Mouse (Mus musculus) natural killer cell, adult 2 months (primary cell): Measurements from ENCODE around the gene Gm9789.
"Not testable (repeated sequence)": the region's sequence is repeated elsewhere in the genome, so short reads cannot be mapped to it uniquely, and the experiment has no call there.

Experiments used
- DNase-seq, 2 experiments: peaks; one replicate each; pipeline ENCODE4 v3.0.0; 2022; ENCODE audit warnings: low spot score in 2 of 2

Gm9789 gene

GRCm38 (mm10) chr16:89157652-89158051, at the start of gene Gm9789:
TSS of gene Gm9789 (plus strand) at chr16:89157952.
- no peak for DNase-seq

- no peak for DNase-seq
Measured at GRCm38 (mm10) chr16:89140551-89140950, 17.2 kb upstream of the Gm9789 start, which contains the start of gene Gm6358. TSS of gene Gm6358 (plus strand) at chr16:89140851.

GRCm38 (mm10) chr16:89150786-89151185, 7.0 kb upstream of the Gm9789 start, which contains the start of gene Gm10061:
TSS of gene Gm10061 (plus strand) at chr16:89151086.
- DNase-seq: no peak

- DNase-seq: not testable (repeated sequence)
Measured at GRCm38 (mm10) chr16:89169190-89169589, 11.4 kb downstream of the Gm9789 start, which contains the start of gene Gm7735. TSS of gene Gm7735 (plus strand) at chr16:89169490.

GRCm38 (mm10) chr16:89174435-89174834, 16.7 kb downstream of the Gm9789 start, which contains the start of gene 1110057P08Rik:
TSS of gene 1110057P08Rik (plus strand) at chr16:89174735.
- DNase-seq: no peak

GRCm38 (mm10) chr16:89188621-89189020, 30.9 kb downstream of the Gm9789 start:
- no peak for DNase-seq

GRCm38 (mm10) chr16:89205561-89205960, 47.8 kb downstream of the Gm9789 start, which contains the start of gene Krtap20-2:
TSS of gene Krtap20-2 (plus strand) at chr16:89205861.
- DNase-seq: no peak
